Mouse (Mus musculus) limb, embryonic 10.5 days (tissue): ENCODE measurements at regions not wholly inside any gene's neighbourhood (a gene's known extent, or its start where the extent isn't known, plus 50 kb on each side); places are given as distances from the start of the nearest gene placed in this dataset.

Source experiments
- DNase-seq: peaks from one replicate; pipeline ENCODE4 v3.0.0-alpha.2; 2017; ENCODE audit warnings: low spot score
- H3K27ac ChIP-seq: fragments of 300-500 bp; sonication (generic); 2 replicates; pipeline ENCODE4 v1.5.1; 2016; ENCODE audit warnings: mild to moderate bottlenecking
- H3K27me3 ChIP-seq: fragments of 300-500 bp; sonication (generic); 2 replicates; pipeline ENCODE4 v1.6.1; 2016; ENCODE audit warnings: low read depth, mild to moderate bottlenecking; ENCODE audit not compliant: poor library complexity, severe bottlenecking
- H3K36me3 ChIP-seq: fragments of 300-500 bp; sonication (generic); 2 replicates; pipeline ENCODE4 v1.6.1; 2016; ENCODE audit warnings: mild to moderate bottlenecking, moderate library complexity
- H3K4me1 ChIP-seq: fragments of 300-500 bp; sonication (generic); 2 replicates; pipeline ENCODE4 v1.6.1; 2016
- H3K4me3 ChIP-seq: fragments of 300-500 bp; sonication (generic); 2 replicates; pipeline ENCODE4 v1.5.1; 2016; ENCODE audit warnings: mild to moderate bottlenecking, moderate library complexity
- H3K9me3 ChIP-seq: fragments of 300-500 bp; sonication (generic); replicated peaks from 2 replicates; pipeline ENCODE4 v1.6.1; 2016; ENCODE audit warnings: mild to moderate bottlenecking
- WGBS: fragments of 180-500 bp; shearing (Covaris S2); methylation state at CpG from one replicate; pipeline ENCODE4 v1.1.7; 2016; 5-methylcytosine and 5-hydroxymethylcytosine counted together

- Histone ChIP-seq H3K4me3 (no peak overlapping the region), H3K4me1 (peaks cover 20% of the 10 kb centered on the region), H3K27ac (no peak overlapping the region), H3K36me3 (no peaks in the 10 kb centered on the region), H3K27me3 (no peaks in the 10 kb centered on the region), H3K9me3 (no peaks in the 10 kb centered on the region)
- 50% methylated on average over 3 of the region's 3 CpGs for WGBS
- no peak for DNase-seq
These were observed 99.0 kb upstream of the Gm12728 start for GRCm38 (mm10) chr4:105690716-105691115.

- DNase-seq, result no peak
- H3K27ac ChIP-seq, result no peak overlapping the region
These were observed 97.3 kb upstream of the Gm12728 start for GRCm38 (mm10) chr4:105692380-105692779.

DNA sequence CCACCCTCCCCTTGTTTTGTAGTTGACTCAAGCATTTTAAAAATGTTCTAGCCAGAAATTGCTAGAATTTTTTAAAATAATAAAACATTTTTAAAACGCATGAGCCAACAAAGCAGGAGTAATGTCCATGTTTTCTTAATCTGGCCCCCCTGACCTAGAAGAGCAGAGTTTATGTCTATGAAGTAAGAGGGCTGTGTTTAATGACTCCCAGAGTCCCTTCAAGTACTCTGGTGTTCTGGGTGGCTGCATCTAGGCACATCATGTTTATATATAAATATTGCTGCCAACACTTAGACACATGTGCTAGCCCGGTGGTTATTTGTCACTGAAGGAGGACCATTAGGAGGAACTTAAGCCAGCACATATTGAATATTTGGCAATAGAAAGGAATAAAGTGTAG, 93.8 kb upstream of the Gm12728 start:
- 62% methylated on average over 2 of the region's 2 CpGs for WGBS
- Histone ChIP-seq H3K4me1 (peaks cover 16% of the 10 kb centered on the region), H3K36me3 (no peaks in the 10 kb centered on the region), H3K27ac (no peak overlapping the region), H3K9me3 (no peaks in the 10 kb centered on the region), H3K4me3 (no peak overlapping the region), H3K27me3 (0 out of 2 replicates have a peak, but pooled peaks cover 6% of the 10 kb centered on the region)
- no peak for DNase-seq

More at GRCm38 (mm10) chr4:105692380-105692779, 97.3 kb upstream of the Gm12728 start:
- Histone ChIP-seq H3K27me3 (no peaks in the 10 kb centered on the region), H3K36me3 (no peaks in the 10 kb centered on the region), H3K4me3 (no peak overlapping the region), H3K9me3 (no peaks in the 10 kb centered on the region), H3K4me1 (peaks cover 35% of the 10 kb centered on the region)
- WGBS, result 79% methylated on average over 4 of the region's 4 CpGs

- no peaks in the 10 kb centered on the region for H3K36me3 ChIP-seq
- no peak overlapping the region for H3K4me3 ChIP-seq
- 85% methylated on average over 4 of the region's 4 CpGs for WGBS
- H3K27ac ChIP-seq, result no peak overlapping the region
- DNase-seq, result no peak
- H3K27me3 ChIP-seq, result 0 out of 2 replicates have a peak, but pooled peaks cover 6% of the 10 kb centered on the region
- peaks cover 18% of the 10 kb centered on the region for H3K4me1 ChIP-seq
- H3K9me3 ChIP-seq, result no peaks in the 10 kb centered on the region
These were observed 92.5 kb upstream of the Gm12728 start for GRCm38 (mm10) chr4:105697123-105697522.

DNA sequence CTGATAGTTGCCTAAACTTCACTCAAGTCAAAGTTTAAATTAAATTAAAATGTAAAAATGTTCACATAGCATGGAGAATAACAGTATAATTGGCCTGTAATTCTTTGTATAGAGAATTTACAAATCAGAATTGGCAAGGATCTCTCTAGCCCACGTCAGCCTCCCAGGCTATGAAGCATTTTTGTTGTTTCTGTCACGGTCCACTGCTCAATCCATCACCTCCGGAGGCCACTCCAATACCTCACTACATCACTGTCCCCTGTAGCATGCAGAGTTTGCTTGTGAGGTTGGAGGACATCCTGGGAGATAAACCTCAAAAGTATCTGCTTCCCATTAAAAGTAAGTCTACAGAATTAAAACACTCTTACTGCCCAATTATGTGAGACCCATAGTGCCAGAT, 87.6 kb upstream of the Gm12728 start:
- Histone ChIP-seq H3K36me3 (no peaks in the 10 kb centered on the region), H3K27me3 (0 out of 2 replicates have a peak, but pooled peaks cover 6% of the 10 kb centered on the region), H3K4me3 (no peak overlapping the region), H3K9me3 (no peaks in the 10 kb centered on the region), H3K27ac (no peak overlapping the region), H3K4me1 (peaks cover 11% of the 10 kb centered on the region)
- WGBS, result 67% methylated on average over 3 of the region's 3 CpGs
- no peak for DNase-seq

DNA sequence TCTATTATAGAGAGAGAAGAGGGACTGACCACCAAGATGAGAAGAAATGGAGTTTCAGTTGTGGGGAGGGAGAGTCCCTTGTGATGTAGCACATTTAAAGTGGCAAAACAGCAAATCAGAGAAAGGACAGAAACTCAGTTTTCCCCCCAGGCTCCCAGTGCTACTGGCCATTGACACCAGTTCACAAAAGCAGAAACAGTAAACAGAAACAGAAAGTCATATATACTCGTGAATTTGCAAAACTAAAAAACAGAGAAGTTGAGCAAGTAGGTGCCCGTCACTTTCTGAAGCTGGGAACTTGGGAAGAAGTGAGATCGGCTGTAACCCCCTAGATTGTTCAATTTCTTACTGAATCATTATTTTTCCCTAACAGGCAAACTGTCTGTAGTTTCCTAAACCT, 86.3 kb upstream of the Gm12728 start:
- Histone ChIP-seq H3K36me3 (no peaks in the 10 kb centered on the region), H3K4me1 (peaks cover 15% of the 10 kb centered on the region), H3K4me3 (no peak overlapping the region), H3K9me3 (no peaks in the 10 kb centered on the region), H3K27ac (no peak overlapping the region), H3K27me3 (0 out of 2 replicates have a peak, but pooled peaks cover 6% of the 10 kb centered on the region)
- no peak for DNase-seq
- WGBS, result 91% methylated on average over 3 of the region's 3 CpGs

GRCm38 (mm10) chr4:105704271-105704670, 85.4 kb upstream of the Gm12728 start:
- Histone ChIP-seq H3K27me3 (0 out of 2 replicates have a peak, but pooled peaks cover 3% of the 10 kb centered on the region), H3K4me1 (peaks cover 22% of the 10 kb centered on the region), H3K4me3 (no peak overlapping the region), H3K27ac (no peak overlapping the region), H3K36me3 (no peaks in the 10 kb centered on the region), H3K9me3 (no peaks in the 10 kb centered on the region)
- no peak for DNase-seq
- WGBS, result 89% methylated on average over 9 of the region's 9 CpGs

GRCm38 (mm10) chr4:105705996-105706395, 83.7 kb upstream of the Gm12728 start:
- peaks cover 25% of the 10 kb centered on the region for H3K4me1 ChIP-seq

GRCm38 (mm10) chr4:105708080-105708796, 81.4 kb upstream of the Gm12728 start:
- WGBS, result 68% methylated on average over 13 of the region's 13 CpGs
- H3K4me3 ChIP-seq, result no peak overlapping the region

More at GRCm38 (mm10) chr4:105705996-105706395, 83.7 kb upstream of the Gm12728 start:
- no peaks in the 10 kb centered on the region for H3K27me3 ChIP-seq
- no peaks in the 10 kb centered on the region for H3K9me3 ChIP-seq
- no peak overlapping the region for H3K27ac ChIP-seq
- no peaks in the 10 kb centered on the region for H3K36me3 ChIP-seq
- 76% methylated on average over 6 of the region's 6 CpGs for WGBS
- DNase-seq, result no peak
- H3K4me3 ChIP-seq, result no peak overlapping the region

GRCm38 (mm10) chr4:105713956-105714355, 75.7 kb upstream of the Gm12728 start:
- Histone ChIP-seq H3K27me3 (no peaks in the 10 kb centered on the region), H3K4me3 (no peak overlapping the region), H3K36me3 (no peaks in the 10 kb centered on the region), H3K4me1 (peaks cover 8% of the 10 kb centered on the region; the same call in 1 of the 2 replicates), H3K9me3 (no peaks in the 10 kb centered on the region), H3K27ac (no peak overlapping the region)
- WGBS, result 96% methylated on average over 6 of the region's 6 CpGs
- no peak for DNase-seq

More at GRCm38 (mm10) chr4:105708080-105708796, 81.4 kb upstream of the Gm12728 start:
- DNase-seq, result no peak
- peaks cover 17% of the 10 kb centered on the region for H3K4me1 ChIP-seq
- H3K9me3 ChIP-seq, result no peaks in the 10 kb centered on the region
- no peaks in the 10 kb centered on the region for H3K36me3 ChIP-seq
- 0 out of 2 replicates have a peak overlapping the region, but pooled peaks have one; percentile 9 for H3K27ac ChIP-seq
- no peaks in the 10 kb centered on the region for H3K27me3 ChIP-seq

- 79% methylated on average over 5 of the region's 5 CpGs for WGBS
- no peaks in the 10 kb centered on the region for H3K36me3 ChIP-seq
These were observed 71.6 kb upstream of the Gm12728 start for GRCm38 (mm10) chr4:105718080-105718479.

DNA sequence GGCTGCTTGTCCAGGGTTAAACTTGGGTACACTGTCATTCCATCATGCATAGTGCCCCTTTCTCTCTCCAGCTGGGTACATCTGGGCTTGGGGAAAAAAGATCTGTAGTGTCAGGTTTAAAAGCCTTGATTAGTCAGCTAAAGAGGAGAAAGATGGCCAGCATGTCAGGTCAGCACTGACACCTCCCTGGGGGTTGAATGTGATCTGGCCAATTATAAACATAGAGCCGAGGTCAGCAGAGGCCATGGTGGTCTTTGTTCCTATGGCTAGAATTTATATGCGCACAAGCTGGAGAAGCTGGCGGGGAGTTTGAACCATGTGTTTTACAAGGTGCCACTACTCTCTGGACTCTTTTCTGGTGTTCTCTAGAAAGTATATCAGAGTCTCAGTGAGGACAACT, 61.0 kb upstream of the Gm12728 start:
- WGBS, result 45% methylated on average over 3 of the region's 3 CpGs
- H3K4me3 ChIP-seq, result no peak overlapping the region
- H3K9me3 ChIP-seq, result no peaks in the 10 kb centered on the region
- H3K36me3 ChIP-seq, result no peaks in the 10 kb centered on the region
- peaks cover 14% of the 10 kb centered on the region for H3K4me1 ChIP-seq
- H3K27ac ChIP-seq, result no peak overlapping the region
- H3K27me3 ChIP-seq, result no peaks in the 10 kb centered on the region
- DNase-seq, result no peak

More at GRCm38 (mm10) chr4:105718080-105718479, 71.6 kb upstream of the Gm12728 start:
- Histone ChIP-seq H3K4me3 (no peak overlapping the region), H3K4me1 (0 out of 2 replicates have a peak, but pooled peaks cover 2% of the 10 kb centered on the region), H3K27me3 (no peaks in the 10 kb centered on the region), H3K9me3 (no peaks in the 10 kb centered on the region), H3K27ac (no peak overlapping the region)
- DNase-seq, result no peak

DNA sequence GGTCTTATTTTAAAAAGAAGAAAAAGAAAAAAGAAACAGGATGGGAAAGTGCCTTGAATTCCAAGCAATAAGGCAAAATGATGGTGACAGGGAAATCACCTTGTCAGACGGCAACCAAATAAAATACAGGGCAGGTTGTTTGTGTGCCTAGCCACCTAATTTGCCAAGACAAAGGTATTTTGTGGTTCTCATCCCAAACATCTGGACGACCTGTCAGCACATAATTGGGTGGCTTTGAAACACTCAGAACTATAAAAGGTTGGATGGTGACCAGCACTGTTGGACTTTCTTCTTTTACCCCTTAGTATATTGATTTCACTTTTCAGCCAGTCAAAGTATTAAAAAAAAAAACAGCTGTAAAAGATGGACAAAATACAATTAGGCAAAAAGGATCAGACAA, 58.8 kb upstream of the Gm12728 start:
- Histone ChIP-seq H3K4me3 (no peak overlapping the region), H3K4me1 (peaks cover 18% of the 10 kb centered on the region), H3K27me3 (no peaks in the 10 kb centered on the region), H3K9me3 (no peaks in the 10 kb centered on the region), H3K27ac (no peak overlapping the region), H3K36me3 (no peaks in the 10 kb centered on the region)
- 21% methylated on average over 2 of the region's 2 CpGs for WGBS
- DNase-seq, result peak; percentile 53
